Mouse (Mus musculus): ENCODE measurements around the gene Slc47a2.

DNA sequence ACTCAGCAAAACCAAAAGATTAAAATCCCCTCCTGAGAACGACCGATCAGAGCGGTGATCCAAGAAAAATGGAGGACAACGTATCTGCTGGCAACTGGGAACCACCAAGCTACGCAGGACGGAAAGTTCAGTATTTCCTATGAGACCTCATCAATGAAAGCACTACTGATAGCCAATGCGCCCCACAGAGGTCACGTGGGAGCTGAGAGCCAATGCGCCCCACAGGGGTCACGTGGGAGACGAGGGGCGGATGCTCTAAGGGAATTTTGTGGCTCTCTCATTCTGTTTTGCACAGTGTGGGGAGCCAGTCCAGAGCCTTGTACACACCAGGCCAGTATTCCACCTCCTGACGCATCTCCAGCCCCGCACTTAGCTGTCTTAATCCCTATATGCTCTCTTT is 80.1 kb downstream of the Slc47a2 start:
- no peak for TF ChIP-seq CTCF (IDR thresholded peaks at IDR 0.05; ENCODE audit: control insufficient read depth, insufficient read depth, low read length)
- TF ChIP-seq POLR2A (IDR thresholded peaks at IDR 0.05; ENCODE audit: borderline replicate concordance, control insufficient read depth, low read depth, low read length): no peak
